Mouse (Mus musculus): ENCODE results near the gene Gm49366. TPM values are rescaled to one million over a fixed set of nuclear protein-coding genes. Genes with fewer than 3 reads are reported as not detected.
"Not testable (repeated sequence)": the region's sequence is repeated elsewhere in the genome, so short reads cannot be mapped to it uniquely, and the experiment has no call there.

Gene Gm49366
- polyA plus RNA-seq, 1 experiment from 2014 or later = not detected

- H3K27me3 ChIP-seq (replicated peaks; ENCODE audit: control insufficient read depth, insufficient read depth, low read length) = no peaks in the 10 kb centered on the region
- H3K4me2 ChIP-seq (ENCODE audit: low read length) = no peak overlapping the region
- H3K27ac ChIP-seq (ENCODE audit: low read depth, low read length) = no peak overlapping the region
- H3K9ac ChIP-seq (ENCODE audit: low read length) = no peak overlapping the region
- no peaks in the 10 kb centered on the region for H3K4me1 ChIP-seq (ENCODE audit: control insufficient read depth, insufficient read depth, low read length)
- no peaks in the 10 kb centered on the region for H3K36me3 ChIP-seq (ENCODE audit: control insufficient read depth, insufficient read depth, low read length)
- H3K9me3 ChIP-seq (replicated peaks; ENCODE audit: control insufficient read depth, low read length) = peaks cover 5% of the 10 kb centered on the region; the same call in 1 of the 2 replicates
- no peak for DNase-seq (ENCODE audit: low spot score)
- H3K4me3 ChIP-seq (ENCODE audit: low read depth, low read length) = no peak overlapping the region
- 78% methylated on average over 2 of the region's 2 CpGs for WGBS
- no peak for ATAC-seq
Measured at GRCm38 (mm10) chr12:84044045-84044444, 5.3 kb downstream of the Gm49366 start.

- 97% methylated on average over 1 of the region's 1 CpGs for WGBS
- no peak for DNase-seq (ENCODE audit: low spot score)
- H3K4me3 ChIP-seq (ENCODE audit: low read depth, low read length) = no peak overlapping the region
Measured at GRCm38 (mm10) chr12:84046906-84047305, 8.2 kb downstream of the Gm49366 start.

GRCm38 (mm10) chr12:84050744-84051143, 12.0 kb downstream of the Gm49366 start:
- ATAC-seq; H3K4me3 ChIP-seq (ENCODE audit: low read depth, low read length): not testable (repeated sequence)
- WGBS = 85% methylated on average over 5 of the region's 5 CpGs

More at GRCm38 (mm10) chr12:84046906-84047305, 8.2 kb downstream of the Gm49366 start:
- H3K27me3 ChIP-seq (replicated peaks; ENCODE audit: control insufficient read depth, insufficient read depth, low read length) = no peaks in the 10 kb centered on the region
- H3K27ac ChIP-seq (ENCODE audit: low read depth, low read length) = no peak overlapping the region
- no peaks in the 10 kb centered on the region for H3K4me1 ChIP-seq (ENCODE audit: control insufficient read depth, insufficient read depth, low read length)
- H3K4me2 ChIP-seq (ENCODE audit: low read length) = no peak overlapping the region
- H3K36me3 ChIP-seq (ENCODE audit: control insufficient read depth, insufficient read depth, low read length) = no peaks in the 10 kb centered on the region
- ATAC-seq = no peak
- peaks cover 5% of the 10 kb centered on the region; the same call in 1 of the 2 replicates for H3K9me3 ChIP-seq (replicated peaks; ENCODE audit: control insufficient read depth, low read length)
- no peak overlapping the region for H3K9ac ChIP-seq (ENCODE audit: low read length)

DNA sequence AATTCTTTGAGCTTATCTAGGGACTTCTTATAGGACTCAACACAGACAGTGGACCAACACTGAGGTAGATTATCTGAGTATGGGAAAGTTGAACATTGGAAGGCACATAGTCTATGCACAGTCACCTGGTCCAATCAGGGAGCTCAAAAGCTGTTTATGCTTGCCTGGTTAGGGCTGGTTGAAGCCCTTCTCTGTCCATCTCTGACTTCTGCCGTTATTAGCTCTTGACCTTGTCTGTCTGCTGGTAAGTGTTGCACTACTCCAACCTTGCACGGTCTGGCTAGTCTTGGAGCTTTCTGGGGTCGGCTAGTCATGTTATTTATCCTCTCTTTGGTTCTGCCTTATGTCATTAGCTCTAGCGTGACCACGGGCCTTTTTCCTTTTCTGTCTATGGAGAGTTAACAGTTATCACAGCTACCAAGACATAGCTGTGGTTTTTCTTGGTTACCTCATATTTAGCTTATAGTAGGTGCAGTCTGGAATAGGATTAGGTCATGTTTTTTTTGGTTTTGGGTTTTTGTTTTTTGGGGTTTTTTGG, 13.3 kb downstream of the Gm49366 start, which contains the start of gene Acot3:
Gene Acot3, plus strand, starts transcription at position 208 of the 538 bp plus-strand sequence.
- no peak within 1 kb of the TSS for H3K9ac ChIP-seq (ENCODE audit: low read length)
- peak within 1 kb of the TSS; percentile 68 for H3K4me2 ChIP-seq (ENCODE audit: low read length)

More at GRCm38 (mm10) chr12:84050744-84051143, 12.0 kb downstream of the Gm49366 start:
- not testable (repeated sequence) for H3K9me3 ChIP-seq (replicated peaks; ENCODE audit: control insufficient read depth, low read length); H3K27me3 ChIP-seq (replicated peaks; ENCODE audit: control insufficient read depth, insufficient read depth, low read length); H3K27ac ChIP-seq (ENCODE audit: low read depth, low read length); H3K9ac ChIP-seq (ENCODE audit: low read length); DNase-seq (ENCODE audit: low spot score); H3K36me3 ChIP-seq (ENCODE audit: control insufficient read depth, insufficient read depth, low read length); H3K4me2 ChIP-seq (ENCODE audit: low read length); H3K4me1 ChIP-seq (ENCODE audit: control insufficient read depth, insufficient read depth, low read length)

DNA sequence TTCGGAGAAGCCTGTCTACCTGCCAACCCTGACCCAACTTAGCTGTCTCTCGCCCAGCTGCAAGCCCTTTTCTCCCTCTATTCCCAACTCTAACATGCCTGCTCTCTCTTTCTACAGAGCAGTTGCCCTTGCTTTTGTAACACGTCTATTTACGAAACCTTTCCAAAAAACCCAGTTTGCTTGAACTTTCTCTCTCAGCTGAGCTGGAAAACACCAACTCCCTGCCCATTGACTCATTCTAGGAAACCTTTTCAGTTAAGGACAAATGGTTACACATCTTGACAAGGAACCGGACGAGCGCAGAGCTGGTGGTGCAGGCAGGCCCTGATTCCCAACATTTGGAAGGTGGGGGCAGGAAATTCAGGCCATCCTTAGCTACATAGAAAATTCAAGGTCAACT, 13.9 kb downstream of the Gm49366 start:
- no peaks in the 10 kb centered on the region for H3K36me3 ChIP-seq (ENCODE audit: control insufficient read depth, insufficient read depth, low read length)
- peaks cover 9% of the 10 kb centered on the region for H3K27me3 ChIP-seq (replicated peaks; ENCODE audit: control insufficient read depth, insufficient read depth, low read length)
- no peak overlapping the region for H3K9ac ChIP-seq (ENCODE audit: low read length)
- 88% methylated on average over 7 of the region's 7 CpGs for WGBS
- no peak overlapping the region for H3K4me3 ChIP-seq (ENCODE audit: low read depth, low read length)
- ATAC-seq = no peak
- no peak overlapping the region for H3K27ac ChIP-seq (ENCODE audit: low read depth, low read length)
- H3K4me2 ChIP-seq (ENCODE audit: low read length) = no peak overlapping the region; the same call in 1 of the 2 replicates
- H3K9me3 ChIP-seq (replicated peaks; ENCODE audit: control insufficient read depth, low read length) = peaks cover 5% of the 10 kb centered on the region; the same call in 1 of the 2 replicates
- peaks cover 2% of the 10 kb centered on the region; the same call in 1 of the 2 replicates for H3K4me1 ChIP-seq (ENCODE audit: control insufficient read depth, insufficient read depth, low read length)
- no peak for DNase-seq (ENCODE audit: low spot score)

More for the DNA sequence above, 13.3 kb downstream of the Gm49366 start, which contains the start of gene Acot3:
- 91% methylated on average over 5 of the region's 5 CpGs for WGBS
- DNase-seq (ENCODE audit: low spot score) (no peak), ATAC-seq (no peak)
- peaks cover 5% of the 10 kb centered on the region; the same call in 1 of the 2 replicates for H3K9me3 ChIP-seq (replicated peaks; ENCODE audit: control insufficient read depth, low read length)
- H3K4me3 ChIP-seq (ENCODE audit: low read depth, low read length) = peak within 1 kb of the TSS; percentile 39; the same call in 1 of the 2 replicates
- no peak within 1 kb of the TSS for H3K27ac ChIP-seq (ENCODE audit: low read depth, low read length)
- peaks cover 2% of the 10 kb centered on the region; the same call in 1 of the 2 replicates for H3K4me1 ChIP-seq (ENCODE audit: control insufficient read depth, insufficient read depth, low read length)
- no peaks in the 10 kb centered on the region for H3K36me3 ChIP-seq (ENCODE audit: control insufficient read depth, insufficient read depth, low read length)
- peaks cover 9% of the 10 kb centered on the region for H3K27me3 ChIP-seq (replicated peaks; ENCODE audit: control insufficient read depth, insufficient read depth, low read length)

- peaks cover 9% of the 10 kb centered on the region for H3K27me3 ChIP-seq (replicated peaks; ENCODE audit: control insufficient read depth, insufficient read depth, low read length)
- no peak; the same call in 1 of the 2 replicates for ATAC-seq
- no peaks in the 10 kb centered on the region for H3K36me3 ChIP-seq (ENCODE audit: control insufficient read depth, insufficient read depth, low read length)
- peak overlapping the region; percentile 68 for H3K4me2 ChIP-seq (ENCODE audit: low read length)
- H3K4me1 ChIP-seq (ENCODE audit: control insufficient read depth, insufficient read depth, low read length) = peaks cover 2% of the 10 kb centered on the region; the same call in 1 of the 2 replicates
- peak; percentile 27 for DNase-seq (ENCODE audit: low spot score)
- no peak overlapping the region for H3K27ac ChIP-seq (ENCODE audit: low read depth, low read length)
- WGBS = 8% methylated on average over 16 of the region's 16 CpGs
- peak overlapping the region; percentile 50 for H3K9ac ChIP-seq (ENCODE audit: low read length)
- peaks cover 4% of the 10 kb centered on the region; the same call in 1 of the 2 replicates for H3K9me3 ChIP-seq (replicated peaks; ENCODE audit: control insufficient read depth, low read length)
- H3K4me3 ChIP-seq (ENCODE audit: low read depth, low read length) = peak overlapping the region; percentile 39
Measured at GRCm38 (mm10) chr12:84053173-84053572, 14.4 kb downstream of the Gm49366 start.

DNA sequence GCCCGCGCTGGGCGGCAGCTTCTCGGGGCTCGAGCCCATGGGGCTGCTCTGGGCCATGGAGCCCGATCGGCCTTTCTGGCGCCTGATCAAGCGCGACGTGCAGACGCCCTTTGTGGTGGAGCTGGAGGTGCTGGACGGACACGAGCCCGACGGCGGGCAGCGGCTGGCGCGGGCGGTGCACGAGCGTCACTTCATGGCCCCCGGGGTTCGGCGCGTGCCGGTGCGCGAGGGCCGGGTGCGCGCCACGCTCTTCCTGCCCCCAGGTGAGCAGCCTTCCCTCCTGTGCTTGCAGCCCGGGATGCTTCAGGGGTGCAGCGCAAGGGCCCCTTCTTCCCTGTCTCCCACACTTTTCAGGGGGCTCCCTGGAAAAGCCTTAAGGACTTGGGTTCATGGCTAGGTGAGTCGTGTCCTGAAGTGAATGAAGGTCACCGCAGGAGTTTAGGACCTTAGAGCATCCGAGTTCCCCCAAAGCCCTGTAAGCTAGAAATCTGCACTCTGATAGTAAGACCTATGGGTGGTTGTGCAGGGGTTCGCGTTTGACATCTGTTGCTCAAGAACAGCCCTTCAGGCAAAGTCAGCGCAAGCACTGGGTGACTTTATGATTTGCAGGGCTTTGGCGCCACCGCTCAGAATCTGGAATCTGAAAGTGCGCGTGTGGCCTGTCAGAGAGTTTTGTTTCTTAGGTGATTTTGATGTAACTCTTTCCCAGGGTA, 15.1 kb downstream of the Gm49366 start:
- Histone ChIP-seq H3K27ac (ENCODE audit: low read depth, low read length) (no peak overlapping the region), H3K9ac (ENCODE audit: low read length) (peak overlapping the region; percentile 50; the same call in 1 of the 2 replicates), H3K27me3 (replicated peaks; ENCODE audit: control insufficient read depth, insufficient read depth, low read length) (peaks cover 9% of the 10 kb centered on the region), H3K36me3 (ENCODE audit: control insufficient read depth, insufficient read depth, low read length) (no peaks in the 10 kb centered on the region), H3K4me2 (ENCODE audit: low read length) (peak overlapping the region; percentile 68), H3K4me1 (ENCODE audit: control insufficient read depth, insufficient read depth, low read length) (peaks cover 2% of the 10 kb centered on the region; the same call in 1 of the 2 replicates), H3K9me3 (replicated peaks; ENCODE audit: control insufficient read depth, low read length) (no peaks in the 10 kb centered on the region), H3K4me3 (ENCODE audit: low read depth, low read length) (peak overlapping the region; percentile 39)
- 5% methylated on average over 36 of the region's 46 CpGs for WGBS
- ATAC-seq (peak; percentile 34; the same call in 1 of the 2 replicates), DNase-seq (ENCODE audit: low spot score) (peak; percentile 33)

DNA sequence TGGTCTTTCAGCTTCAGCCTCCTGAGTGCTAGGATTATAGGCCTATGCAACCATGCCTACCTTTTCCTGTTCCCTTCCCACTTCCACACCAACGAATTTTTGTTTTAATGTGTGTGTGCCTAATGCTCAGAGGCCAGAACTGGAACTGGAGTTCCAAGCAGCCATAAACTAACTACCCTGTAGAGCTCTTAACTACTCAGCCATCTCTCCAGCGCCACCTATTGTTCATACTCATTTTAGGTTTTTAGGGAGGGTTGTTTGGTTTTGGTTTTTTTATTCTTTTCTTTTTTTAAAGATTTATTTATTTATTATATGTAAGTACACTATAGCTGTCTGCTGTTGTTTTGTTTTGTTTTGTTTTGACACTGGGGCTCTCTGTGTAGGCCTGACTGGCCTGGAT, 22.2 kb downstream of the Gm49366 start:
- no peaks in the 10 kb centered on the region for H3K27me3 ChIP-seq (replicated peaks; ENCODE audit: control insufficient read depth, insufficient read depth, low read length)
- H3K9me3 ChIP-seq (replicated peaks; ENCODE audit: control insufficient read depth, low read length) = 0 out of 2 replicates have a peak, but pooled peaks cover 3% of the 10 kb centered on the region
- H3K27ac ChIP-seq (ENCODE audit: low read depth, low read length) = no peak overlapping the region
- H3K9ac ChIP-seq (ENCODE audit: low read length) = no peak overlapping the region
- H3K36me3 ChIP-seq (ENCODE audit: control insufficient read depth, insufficient read depth, low read length) = no peaks in the 10 kb centered on the region
- 35% methylated on average over 2 of the region's 2 CpGs for WGBS
- H3K4me2 ChIP-seq (ENCODE audit: low read length) = no peak overlapping the region
- ATAC-seq = no peak
- DNase-seq (ENCODE audit: low spot score) = peak; percentile 25
- no peaks in the 10 kb centered on the region for H3K4me1 ChIP-seq (ENCODE audit: control insufficient read depth, insufficient read depth, low read length)
- no peak overlapping the region for H3K4me3 ChIP-seq (ENCODE audit: low read depth, low read length)
